Mouse (Mus musculus) spleen, adult 12 weeks (tissue): ENCODE measurements around the gene Tsc1.

ENCODE experiments used
- DNase-seq: peaks from one replicate; pipeline ENCODE4 v3.0.0; 2022; ENCODE audit warnings: low spot score

Gene Tsc1

DNA sequence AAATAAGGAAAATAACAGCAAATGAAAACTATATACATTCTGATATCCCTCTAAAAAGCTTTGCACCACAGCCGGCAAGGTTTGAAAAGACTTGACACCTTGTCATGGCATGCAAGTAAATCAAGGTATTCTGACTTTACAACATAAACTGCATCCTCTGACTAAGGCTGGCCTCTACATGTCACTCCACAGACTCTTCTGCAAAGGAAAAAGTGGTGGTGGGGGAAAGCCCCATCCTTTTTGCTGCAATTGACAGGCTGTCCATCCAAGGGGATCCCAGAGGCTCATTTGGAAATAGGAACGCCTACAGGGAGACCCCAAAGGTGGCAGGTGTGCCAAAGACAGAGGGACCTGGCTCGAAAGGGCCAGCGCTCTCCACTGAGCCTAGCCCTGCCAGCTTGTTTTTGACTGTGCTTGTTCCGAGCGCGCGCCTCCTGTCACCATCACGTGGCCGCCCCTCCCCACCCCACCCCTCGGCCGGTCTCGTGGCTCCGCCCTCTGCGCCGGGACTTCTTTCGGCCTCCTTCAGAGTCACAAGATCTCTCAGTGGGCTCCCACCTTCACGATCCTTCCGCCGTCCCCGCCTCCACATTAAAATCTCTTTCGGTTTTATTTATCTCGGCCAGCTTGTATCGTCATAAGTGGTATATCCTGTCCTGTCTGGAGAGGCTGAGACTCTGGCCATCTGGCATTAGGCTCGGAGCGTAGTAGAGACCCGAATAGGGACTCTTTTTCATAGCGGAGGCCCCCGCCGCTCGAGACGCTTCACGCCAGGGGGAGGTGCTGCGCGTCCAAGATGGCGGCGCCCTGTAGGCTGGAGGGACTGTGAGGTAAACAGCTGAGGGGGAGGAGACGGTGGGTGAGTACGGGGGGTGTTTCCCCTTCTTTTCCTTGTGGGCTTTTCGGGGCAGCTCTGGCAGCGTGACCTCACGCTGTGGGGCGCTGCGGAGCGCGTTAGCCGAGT lies at the start of gene Tsc1:
Gene Tsc1 (plus strand): TSS at position 768 of the 964 bp plus-strand sequence.
- peak; percentile 92 for DNase-seq

DNA sequence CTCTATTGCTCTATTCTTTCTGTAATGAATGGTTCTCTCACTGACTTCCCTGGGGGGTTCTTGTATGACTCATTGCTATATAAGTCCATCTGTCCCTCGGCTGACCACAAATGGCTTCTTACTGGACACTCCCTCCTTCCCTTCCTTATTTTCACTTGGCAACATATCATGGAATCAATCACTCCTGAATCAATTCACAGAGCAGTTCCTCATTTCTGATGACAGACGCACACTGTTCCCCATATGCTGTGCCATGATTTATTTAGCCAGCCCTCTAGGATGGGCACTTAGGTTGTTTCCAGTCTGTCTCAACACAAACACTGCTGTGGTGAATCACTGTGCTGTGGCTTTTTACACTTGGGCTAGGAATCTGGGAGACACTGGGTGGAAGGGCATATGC lies 49.5 kb upstream of the Tsc1 start:
- no peak for DNase-seq

DNA sequence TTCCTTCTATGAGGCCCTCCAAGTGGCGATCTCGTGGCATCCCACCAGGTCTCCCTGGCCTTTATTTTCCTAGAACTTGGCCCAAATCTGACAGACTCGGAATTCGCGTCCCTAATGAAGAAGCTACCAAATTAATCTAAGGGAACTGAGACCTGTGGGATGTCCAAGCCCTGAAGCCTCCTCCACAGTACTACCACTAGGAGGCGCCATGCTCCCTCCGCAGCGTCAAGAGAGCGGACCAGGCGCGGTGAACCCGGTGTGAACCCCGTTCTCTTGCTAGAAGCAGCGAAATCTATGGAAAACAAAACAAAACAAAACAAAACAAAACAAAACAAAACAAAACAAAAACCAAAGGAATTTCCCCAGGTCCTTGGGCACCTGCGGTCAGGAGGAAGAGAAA lies 48.2 kb upstream of the Tsc1 start:
- DNase-seq, result peak; percentile 68

DNA sequence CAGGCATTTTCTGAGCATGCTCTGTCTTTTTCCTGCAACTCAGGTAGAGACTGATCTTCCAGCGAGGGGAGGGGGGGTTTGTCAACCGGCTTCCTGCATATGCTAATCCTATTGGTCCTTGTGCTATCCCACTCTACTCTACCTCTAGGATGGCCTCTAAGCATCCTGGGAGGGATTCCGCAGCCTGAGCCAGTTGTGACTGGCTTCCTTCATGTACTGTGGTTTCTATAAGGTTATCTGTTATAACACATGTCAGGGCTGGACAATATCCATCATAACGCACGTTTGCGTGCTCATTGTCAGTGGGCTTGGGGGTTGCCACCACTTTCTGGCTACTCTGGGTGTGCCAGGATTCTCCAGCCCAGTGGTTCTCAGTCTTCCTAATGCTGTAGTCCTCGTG lies 45.0 kb upstream of the Tsc1 start:
- no peak for DNase-seq

DNA sequence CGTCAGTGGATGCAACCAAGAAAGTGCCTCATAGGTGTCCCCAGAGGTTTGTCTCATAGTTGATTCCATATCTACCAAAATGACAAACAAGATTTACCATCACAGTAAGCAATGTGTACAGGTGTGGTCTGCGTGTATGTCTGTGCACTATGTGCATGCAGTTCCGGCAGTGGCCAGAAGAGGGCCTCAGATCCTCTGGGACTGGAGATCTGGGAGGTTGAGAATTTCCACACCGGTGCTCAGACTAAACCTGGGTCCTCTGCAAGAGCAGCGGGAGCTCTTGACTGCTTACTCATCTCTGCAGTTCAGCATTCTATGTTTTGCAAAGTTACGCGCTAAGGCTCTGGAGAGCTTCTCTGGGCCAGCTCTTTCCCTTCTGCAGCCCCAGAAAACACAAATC lies 44.0 kb upstream of the Tsc1 start:
- DNase-seq, result peak; percentile 72

DNA sequence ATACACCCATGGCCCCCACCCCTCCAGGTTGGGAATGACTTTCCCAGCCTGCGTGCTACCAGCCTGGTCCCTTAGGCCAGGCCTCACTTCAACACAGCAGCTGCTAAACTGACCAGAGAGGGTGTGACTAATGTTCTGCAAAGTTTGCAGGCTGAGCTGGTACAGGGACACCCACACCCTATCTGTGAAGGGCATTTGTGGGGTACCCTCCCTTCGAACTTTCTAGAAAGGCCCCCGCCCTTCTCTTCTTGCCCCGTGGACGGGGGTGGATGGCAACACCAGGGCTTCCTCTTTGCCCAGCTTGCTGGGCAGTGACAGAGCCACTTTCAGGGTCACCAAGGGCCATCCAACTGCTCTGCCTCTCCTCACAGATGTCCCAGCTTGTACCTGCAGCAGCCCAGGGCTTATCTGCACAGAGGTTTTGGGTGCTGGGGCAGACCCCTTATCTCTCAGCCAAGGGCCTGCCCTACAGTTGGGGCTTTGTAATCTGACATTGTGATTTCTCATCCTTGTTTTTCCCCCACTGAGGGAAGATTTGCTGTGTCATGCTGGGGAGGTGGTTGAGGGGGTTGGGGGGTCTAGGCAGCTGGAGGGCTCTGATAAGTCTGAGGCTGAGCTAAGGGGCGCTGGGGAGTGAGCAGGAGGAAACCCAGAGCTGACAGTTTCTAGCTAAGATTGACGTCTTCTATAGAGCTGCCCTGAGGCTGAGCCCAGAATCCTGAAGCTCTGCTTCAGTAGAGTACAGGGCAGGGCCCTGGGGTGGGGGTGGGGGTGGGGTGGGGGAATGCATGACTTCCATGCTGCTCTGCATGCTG lies 43.1 kb upstream of the Tsc1 start:
- DNase-seq, result peak; percentile 52

DNA sequence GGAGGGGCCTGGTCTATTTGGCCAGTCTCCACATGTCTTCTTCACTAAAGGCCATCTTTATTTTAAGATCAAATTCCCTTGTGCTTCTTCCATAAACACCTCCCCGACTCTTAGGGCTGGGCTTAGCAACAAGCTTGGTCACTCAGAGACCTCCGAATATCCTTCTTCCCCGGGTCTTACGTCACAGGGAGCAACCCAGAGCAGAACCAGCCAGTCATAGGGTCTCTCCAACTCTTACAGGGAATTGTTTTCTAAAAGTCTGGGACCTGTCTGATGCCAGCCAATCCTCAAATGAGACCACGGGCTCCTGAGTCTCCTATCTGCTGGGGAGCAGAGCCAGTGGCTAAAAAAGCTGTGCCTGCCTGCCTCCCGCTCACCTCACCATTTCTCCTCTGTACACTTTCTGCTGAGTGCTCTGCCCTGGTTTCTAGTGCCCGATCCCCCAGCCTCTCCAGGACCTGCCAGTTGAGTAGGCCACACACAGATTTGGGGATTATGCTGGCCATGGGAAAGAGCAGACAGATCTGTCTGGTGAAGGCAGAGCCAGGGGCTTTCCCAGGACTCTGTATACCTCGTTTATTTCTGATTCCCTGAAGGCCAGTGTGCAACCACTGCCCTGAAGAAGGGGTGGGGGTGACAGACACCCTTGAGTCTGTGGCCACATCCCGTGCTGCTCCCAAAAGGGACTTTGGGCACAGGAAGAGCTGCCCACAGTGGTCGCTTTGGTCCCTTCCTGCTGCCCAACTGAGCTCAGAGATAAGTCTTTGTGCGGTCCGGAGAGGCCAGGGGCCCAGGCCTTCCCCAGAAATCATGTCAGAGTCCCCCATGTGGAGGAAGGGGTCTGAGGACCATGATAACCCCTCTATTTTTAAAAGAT lies 42.1 kb upstream of the Tsc1 start:
- no peak for DNase-seq

DNA sequence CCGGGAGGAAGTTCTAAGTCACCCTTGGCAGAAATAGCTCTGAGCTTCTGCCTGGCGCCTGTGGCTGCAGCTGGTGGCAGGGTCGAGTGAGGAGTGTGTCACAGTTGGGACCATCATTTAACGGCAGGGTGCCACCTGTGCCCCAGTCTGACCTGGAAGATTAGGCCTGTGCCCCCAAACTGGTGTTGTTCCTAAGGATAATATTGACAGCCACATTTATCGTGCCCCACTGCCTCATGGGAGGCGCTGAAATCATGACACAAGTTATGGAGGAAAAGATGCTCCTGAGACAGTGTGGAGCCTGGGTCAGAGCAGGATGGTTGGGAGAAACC lies 41.5 kb upstream of the Tsc1 start:
- no peak for DNase-seq

DNA sequence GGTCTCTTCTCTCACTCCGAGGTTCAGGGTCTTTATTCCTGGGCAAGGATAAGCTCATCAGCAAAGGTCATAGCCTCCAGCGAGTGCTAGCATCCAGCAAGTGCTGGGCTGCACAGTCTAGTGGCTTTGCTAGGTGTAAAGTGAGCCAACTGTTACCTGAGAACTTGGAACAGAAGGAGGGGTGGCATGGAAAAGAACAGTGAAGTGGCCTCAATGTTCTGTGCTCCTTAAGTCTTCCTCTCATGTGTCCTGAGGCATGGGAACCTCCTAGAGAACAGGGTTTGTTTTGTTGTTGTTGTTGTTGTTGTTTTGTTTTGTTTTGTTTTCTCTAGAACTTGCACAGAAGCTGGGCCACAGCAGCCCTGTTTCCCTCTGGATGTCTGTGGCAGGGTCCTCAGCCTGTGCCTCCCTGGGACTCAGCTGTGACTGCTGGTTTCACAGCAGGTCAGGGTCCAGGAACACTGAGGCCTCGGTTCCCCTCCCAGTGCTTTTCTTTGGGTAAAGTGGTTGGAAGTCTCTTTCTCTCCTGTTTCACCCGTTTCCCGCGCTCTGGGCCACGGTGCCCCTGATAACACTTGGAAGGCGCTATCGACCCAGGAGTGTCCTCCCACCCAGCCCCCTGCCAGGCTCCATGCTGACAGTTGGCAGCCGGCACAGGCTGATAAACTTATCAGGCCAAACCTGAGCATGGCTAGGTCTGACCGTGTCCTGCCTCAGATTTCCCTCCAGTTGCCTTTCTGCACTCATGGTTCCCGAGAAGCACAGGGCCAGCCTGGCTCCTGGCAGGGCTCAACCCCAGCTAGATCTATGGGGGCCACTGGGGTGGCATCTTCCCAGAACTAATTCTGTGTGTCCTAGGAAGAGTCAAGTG lies 39.1 kb upstream of the Tsc1 start:
- DNase-seq, result peak; percentile 73

DNA sequence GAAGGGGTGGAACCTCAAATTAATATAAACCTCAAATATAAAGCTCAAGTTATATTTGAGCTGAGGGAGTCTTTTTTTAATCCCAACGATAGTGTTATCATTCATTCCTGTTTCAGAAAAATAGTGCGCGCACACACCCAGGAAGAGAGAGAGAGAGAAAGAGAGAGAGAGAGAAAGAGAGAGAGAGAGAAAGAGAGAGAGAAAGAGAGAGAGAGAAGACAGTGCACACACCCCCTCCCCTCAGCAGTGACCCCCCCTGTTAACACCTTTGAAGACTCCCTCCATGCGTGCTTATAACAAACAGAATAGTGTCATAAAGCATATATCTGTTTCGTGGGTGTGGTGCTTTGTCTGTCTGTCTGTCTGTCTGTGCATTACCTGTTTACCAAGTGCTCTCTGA lies 37.5 kb upstream of the Tsc1 start:
- no peak for DNase-seq

DNA sequence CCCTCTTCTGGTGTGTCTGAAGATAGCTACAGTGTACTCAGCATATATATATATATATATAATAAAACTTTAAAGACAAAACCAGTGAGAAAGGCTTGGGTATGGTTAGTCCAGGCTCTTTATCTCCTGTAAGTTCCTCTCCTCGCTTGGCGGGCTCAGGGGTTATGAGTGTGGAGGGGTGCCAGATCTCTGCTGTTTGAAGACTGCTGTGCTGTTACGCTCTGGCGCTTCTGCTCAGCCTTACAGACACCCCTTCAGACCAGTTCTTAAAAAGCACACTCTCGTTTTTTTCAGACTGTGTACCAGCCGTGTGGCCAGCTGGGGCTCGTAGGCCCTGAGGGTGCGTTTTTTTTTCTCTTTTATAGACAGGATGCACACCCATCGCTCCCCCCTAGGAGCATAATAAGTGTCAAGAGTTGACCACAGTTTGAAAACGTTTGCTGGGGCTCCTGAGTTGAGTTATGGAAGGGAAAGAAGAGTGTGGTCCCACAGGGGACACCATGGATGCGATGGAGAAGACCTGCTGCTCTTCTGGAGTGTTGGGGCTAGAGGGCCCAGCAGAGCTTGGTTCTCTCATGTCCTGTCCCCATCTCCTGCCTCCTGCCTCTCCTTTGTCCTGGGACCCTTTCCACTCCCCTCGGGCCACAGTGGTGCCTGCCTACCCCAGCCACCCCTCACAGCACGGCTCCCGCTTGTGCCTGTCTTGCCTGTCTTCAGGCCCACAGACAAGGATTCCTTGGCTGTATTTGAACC lies 35.1 kb upstream of the Tsc1 start:
- no peak for DNase-seq

DNA sequence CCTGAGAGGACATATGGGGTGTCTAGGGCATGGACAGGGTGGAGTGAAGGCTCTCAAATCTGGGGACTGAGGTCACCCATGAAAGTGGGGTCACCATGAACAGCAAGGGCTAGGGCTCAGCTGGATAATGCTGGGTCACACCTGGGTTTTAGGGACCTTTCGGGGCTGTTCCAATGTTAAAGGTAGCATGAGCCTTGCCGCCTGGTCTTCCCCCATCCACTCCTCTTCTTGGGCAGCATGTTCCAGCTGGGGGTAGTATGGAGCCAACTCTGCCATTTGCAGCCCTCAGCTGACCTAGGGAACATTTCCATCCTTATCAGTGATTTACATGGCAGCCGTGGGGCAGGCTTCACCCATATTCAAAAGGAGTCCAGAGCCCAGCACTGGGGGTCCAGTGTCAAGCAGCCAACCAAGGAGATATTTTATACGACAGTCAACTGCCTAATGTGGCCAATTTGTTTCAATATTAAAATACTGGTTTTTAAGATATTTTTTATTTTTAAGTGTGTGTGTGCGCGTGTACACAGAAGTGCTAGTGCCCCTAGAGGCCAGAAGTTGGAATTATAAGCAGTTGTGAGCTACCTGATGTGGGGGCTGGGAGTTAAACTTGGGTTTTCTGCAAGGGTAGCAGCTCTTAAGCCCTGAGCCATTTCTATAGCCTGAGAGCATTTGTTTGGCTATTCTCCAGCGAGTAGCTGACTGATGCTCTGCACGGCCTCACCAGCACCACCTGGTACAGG lies 34.3 kb upstream of the Tsc1 start:
- no peak for DNase-seq

DNA sequence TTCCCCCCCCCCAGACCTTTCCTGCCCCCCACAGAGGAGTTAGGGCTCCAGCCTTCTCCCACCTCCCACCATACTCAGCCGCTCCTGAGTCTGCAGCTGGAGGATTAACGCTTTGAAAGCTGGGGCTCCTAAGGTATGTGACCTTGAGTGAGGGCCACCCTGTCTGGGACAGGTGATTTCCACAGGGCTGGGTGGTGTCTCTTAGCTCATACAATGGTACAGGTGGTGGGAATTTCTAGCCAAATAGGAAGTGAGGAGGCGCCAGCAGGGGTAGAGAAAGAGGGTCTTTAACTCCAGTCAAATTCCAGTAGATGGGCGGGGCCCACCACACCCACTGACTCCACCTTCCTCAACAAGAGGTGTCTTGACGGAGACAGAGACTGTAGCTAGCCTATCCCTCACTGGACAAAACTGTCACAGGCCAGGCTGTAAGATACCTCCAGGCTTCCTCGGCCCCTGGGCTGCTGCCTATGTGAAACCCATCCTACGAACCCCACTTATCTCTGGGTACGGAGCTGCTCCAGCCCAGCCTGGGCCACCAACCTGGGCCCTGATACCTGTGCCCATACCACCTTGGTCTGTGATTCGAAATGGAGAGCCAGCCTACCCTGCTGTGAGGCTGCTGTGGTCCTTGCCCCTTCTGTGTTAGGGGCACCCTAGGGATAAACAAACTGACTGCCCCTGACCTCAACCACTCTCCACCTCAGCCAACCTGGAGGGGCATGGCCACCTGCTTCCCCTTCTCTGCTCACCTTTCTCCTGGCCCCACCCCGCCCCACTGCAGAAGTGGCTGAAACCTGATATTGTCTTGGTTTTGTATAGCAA lies 33.5 kb upstream of the Tsc1 start:
- DNase-seq, result no peak

DNA sequence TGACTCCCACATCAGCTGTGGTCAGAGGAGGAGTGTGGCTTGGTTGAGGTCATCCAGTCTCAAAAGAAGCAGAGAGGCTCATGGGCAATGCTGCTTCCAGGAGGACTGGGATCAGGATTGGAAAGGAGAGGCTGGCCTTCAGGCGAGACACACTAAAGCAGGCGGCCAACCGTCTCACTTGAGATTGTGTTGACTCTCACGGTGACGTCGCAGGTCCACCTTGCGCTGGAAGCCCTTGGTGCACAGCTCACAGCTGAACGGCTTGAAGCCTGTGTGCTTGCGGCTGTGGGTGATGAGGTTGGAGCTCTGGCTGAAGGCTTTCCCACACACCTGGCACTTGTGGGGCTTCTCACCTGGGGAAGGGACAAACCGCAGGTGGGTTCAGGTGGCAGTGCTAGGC lies 31.2 kb upstream of the Tsc1 start:
- no peak for DNase-seq

DNA sequence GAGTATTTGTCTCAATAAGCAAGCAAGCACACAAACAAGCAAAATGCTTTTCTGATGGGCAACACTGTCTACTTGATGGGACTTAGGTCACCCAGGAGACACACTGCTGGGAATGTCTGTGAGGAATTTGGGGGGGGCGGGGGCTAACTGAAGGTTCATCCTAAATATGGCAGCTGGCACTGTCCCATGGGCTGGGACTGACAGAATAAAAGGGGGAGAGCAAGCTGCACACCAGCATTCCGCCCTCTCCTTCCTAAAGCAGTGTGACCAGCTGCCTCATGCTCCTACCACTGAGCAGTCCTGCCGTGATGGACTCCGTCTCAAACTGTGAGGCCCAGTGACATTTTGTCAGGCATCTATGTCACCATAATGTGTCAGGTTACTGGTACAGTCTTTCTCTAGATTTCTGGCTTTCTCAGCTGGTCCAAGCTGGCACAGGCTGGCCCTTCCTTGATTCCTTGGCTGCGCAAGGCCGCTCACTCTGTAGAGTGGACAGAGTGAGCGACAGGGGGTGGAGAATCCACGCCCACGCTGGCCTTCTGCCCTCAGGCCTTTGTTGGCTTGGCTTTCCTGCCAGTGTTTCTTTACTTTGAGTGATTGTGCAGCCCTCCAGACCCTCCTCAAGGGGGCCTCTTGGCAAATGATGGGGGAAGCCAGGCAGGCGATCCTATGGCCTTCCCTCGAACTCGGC lies 30.2 kb upstream of the Tsc1 start:
- DNase-seq, result no peak

DNA sequence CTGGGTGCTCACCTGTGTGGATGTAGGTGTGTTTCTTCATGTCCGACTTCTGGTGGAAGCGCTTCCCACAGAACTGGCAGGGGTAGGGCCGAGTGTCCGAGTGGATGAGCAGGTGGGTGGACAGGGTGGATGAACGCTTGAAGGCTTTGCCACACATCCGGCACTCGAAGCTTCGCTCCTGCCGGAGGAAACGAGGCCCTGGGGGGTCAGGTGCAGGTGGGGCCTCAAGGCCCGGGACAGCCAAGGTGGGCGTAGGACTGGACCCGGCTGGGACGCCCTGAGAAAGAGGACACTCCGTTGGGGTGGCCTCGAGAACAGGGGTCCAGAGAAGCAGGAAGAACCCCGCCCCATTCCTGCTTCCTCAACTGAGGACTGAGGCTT lies 29.6 kb upstream of the Tsc1 start:
- no peak for DNase-seq

DNA sequence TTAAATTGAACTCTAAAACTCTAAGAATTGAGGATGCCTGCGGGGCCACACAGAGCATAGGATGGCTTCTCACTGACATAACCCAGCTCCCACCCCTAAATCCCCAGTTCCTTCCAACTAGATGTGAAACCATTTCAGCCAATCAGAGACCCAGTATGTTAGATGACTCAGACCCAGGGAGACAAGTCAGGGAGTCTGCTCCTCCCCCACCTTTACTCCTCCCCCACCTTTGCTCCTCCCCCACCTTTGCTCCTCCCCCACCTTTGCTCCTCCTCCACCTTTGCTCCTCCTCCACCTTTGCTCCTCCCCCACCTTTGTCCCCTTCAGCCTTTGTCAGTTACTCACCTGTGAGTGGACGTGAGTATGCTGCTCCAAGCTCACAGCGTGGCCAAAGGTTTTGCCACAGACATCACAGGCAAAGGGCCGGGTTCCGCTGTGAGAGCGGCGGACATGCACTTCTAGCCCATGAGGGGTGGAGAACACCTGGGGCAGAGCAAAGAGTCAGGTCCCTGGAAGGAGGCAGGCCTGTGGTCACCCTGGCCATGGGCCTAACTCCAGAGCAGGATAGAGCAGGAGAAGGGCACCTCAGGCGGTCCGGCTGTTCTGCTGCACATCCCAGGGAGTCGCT lies 28.5 kb upstream of the Tsc1 start:
- no peak for DNase-seq

DNA sequence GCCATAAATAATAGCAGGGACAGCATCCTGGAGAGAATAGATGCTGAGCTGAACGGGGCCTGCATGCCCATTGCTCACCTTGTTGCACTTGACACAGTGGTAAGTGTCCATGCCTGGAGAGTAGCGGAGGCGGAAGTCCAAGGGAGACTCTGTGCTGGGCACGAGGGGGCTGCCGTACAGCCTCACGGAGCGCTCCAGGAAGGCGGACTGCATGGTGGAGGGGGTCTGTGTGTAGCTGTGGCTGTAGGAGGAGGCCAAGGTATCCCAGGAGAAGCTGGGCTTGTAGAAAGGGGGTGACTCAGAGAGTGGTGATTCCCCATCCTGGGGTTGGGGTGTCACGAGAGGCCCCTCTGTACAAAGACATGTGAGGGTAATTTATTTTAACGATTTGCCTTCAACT lies 27.4 kb upstream of the Tsc1 start:
- DNase-seq, result no peak
